Mouse (Mus musculus): ENCODE measurements at regions not wholly inside any gene's neighbourhood (a gene's known extent, or its start where the extent isn't known, plus 50 kb on each side); places are given as distances from the start of the nearest gene placed in this dataset.

DNA sequence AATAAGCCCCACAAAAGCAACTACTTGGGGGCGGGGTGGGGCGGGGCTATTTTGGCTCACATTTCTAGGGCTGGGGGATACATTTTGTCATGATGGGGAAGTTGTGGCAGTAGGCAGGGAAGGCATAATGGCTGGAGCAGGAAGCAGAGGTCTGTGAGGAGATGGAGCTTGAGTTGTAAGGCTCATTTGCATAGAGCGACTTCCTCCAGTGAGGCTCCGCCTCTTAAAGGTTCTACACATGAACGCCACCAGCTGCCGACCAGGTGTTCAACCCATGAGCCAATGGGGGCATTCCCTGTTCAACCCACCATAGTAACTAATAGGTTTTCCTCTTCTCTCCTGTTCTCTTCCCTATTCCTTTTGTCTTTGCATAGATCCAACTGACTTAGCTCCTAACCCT, 302.1 kb upstream of the 4931429L15Rik start:
- no peak for DNase-seq

DNA sequence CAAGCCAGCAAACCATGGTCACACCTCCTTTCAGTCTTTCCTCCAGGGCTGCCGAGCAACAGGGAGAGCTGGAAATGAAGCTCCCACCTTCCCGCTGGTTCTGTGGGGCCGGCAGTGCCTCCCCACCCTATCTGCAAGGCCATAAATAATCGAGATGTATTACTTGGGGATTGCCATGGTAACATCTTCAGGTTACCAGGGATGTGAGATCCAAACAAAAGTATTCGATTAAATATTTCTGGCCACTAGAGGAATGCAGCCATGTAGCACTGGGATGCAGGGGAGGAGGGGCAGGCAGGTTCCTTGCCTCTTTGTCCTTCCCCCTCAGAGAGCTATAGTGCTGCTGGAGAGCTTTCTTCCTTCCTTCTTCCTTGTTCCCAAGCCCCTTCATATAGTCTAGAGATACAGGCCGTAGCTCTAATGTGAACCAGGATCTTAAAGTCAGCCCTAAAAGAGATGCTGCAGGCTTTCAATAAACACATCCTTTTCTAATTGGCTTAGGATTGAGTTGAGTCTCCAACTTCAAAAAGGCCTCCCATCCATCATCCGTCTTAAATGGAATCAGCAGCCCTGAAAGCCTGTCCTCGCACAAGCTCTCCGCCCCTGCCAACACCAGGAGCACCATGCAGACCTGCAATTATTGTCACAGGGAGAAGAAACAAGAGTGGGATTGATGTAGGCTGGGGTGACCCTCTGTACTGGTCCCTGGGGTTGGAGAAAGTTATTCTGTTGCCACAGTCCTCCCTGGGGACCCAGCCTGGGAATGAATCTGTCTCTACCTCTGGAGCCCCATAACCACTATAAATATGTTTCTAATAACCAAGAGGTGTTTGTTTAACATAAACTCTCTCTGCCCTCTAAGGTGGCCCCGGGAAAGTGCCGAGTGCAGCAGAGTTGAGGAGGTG, 290.6 kb upstream of the 4931429L15Rik start:
- no peak for DNase-seq

DNA sequence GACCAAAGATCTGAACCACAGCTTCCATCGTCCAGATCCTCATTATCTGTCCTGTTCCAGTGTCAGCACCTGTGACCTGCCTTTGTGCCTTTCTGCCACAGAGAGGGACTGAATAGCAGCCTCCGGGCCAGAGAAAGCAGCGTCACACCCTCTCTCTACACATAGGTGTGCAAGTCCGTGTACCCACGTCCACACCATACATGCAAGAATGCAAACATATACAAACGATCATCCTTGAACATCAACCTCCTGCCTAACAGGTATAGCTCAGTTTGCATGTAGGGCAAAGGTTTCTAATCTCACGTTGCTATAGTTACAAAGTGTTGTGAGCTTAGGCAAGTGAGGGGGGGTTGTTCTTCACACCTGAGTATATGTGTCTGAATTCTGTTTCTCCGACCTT, 288.9 kb upstream of the 4931429L15Rik start:
- no peak for DNase-seq

DNA sequence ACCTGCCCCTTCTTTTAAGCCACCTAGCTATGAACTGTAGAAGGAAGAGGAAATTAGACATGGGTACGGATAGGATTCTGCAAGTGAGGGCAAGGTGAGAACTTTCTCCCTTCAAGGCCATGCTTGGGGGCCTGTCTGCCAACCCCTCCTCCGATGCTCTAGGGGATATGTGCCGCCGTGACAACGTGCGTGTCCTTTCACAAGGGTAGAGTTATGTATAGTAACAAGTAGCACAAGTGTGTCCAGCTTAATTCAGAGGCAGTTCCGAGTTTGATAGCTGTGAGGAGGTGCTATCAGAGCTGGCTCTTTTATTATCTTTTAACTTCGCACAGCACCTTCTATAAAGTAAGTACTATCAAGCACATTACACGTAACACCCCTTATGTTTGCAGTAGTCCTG, 281.0 kb upstream of the 4931429L15Rik start:
- DNase-seq: no peak

DNA sequence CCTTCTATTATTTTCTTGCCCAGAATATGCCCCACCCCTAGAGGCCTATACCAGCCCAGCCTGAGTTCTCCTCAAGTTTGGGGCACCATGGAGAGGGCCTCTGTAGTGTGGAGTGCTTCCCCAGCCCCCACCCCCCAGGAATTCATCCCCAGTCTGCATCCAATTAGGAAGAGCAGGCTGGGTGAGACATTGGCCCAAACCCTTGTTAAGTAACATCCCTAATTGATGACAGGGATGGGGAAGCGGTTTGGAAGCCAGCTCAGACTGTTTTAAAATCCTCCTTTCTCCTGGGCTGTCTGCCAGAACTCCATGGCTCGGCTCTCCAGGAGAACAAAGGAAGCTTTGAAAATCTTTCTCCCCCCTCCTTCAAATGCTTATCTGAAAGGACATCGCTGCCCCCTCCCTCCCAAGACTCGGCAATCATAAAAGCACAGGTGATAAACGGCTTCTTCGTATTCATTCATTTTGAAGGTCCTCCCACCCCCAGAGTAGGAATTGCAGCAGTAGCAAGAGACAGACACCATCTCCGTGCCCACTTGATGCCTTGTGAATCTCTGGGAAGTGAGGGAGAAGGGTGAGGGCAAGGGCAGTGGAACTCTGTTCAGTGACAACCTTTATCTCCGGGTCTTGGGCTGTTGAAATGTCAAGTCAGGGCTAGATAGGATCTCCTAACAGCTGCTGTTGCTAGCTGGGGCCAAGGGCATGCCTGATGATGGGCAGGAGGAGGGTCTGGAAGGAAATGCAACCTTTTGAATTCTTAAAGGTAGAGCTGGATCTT, 280.3 kb upstream of the 4931429L15Rik start:
- DNase-seq: peak; percentile 14 to 30

DNA sequence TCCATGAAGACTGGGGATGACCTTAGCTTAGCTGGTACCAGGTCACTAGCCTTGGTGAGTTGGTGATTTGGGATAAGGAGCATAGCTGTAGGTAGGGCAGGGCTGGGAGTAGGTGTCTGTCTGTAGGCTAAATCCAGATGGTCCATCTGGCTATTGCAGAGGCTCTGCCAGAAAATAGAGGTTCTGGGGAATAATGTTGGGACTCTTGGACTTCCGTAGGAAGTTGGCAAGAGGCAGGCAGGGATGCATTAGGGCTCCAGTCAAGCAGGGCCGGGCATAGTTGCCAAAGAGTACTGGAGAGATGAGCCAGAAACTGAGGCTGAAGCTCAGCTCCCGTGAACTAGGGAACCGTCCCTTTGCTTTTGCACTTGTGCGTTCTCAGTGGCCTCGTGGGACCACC, 278.7 kb upstream of the 4931429L15Rik start:
- peak; percentile 53 to 62 for DNase-seq

DNA sequence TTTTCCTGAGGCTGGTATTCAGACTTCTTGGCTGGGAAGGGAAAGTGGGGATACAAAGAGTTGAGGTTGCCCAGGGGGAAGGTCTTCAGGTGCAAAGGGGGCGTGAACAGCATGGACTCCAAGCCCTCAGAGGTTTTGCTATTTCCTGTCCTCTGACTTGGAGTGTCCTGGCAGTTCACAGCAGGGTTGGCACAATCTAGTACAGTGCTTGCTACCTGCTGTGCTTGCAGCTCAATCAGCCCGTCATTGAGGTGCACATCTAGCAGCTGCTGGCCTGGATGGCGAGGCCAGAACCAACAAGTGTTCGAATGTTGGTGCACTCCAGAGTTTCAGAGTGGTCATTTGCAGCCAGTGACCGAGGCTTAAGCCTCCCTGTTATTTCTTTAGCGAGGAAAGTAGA, 273.7 kb upstream of the 4931429L15Rik start:
- DNase-seq: peak in 1 of 2 experiments; percentile 32

DNA sequence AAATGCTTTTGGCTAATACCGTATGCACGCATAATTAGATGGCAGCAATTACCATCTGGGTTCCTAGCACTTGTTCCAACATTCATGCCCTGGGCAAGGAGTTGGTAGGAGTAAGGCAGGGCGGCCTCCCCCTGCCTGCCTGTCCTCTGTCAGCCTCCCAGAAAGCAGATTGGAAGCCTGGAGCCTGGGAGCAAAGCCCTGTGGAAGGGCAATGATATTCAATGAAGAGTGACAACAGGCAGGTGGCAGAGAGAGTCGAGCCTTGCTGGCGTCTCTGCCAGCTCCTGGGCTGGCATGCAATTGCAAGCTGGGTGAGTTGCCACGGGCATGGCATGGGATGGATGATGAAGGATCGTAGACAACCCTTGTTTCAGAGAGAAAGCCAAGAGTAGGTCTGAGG, 273.1 kb upstream of the 4931429L15Rik start:
- DNase-seq: peak; percentile 64 to 69

DNA sequence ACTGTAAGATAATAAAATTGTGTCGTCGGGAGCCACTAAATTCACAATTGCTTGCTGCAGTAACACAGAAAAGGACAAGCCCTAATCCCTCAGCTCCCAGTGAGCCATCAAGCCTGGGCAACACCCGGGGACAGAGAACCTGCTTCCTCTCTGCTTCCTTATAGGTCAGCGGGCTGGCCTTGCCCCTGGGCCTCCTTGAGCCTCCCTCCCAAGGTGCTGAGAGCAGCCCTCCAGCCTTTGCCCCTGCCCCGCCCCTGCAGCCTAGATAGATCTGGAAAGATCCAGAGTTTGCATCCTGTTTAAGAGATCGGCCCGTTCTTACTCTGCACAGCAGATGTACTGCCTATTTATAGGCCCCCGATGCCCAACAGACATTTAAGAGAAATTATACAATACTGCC, 267.0 kb upstream of the 4931429L15Rik start:
- no peak for DNase-seq

DNA sequence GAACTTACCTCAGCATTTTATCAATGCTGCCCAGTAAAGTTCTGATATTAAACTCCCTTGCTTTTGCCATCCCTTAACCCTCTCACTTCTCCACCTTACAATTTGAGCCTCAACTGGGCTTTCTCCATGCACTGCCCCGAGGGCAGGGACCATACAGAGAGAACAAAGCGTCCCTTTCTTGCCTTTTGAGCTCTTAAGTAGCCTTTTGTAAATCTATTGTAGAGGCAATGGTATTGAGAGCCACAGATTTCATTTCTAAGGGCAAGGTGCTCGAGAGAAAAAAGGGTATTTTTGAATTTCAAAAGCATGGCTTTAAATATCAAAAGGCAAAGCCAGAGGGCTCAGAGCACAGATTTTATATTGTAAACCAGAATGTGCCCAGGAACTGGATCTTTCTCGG, 262.1 kb upstream of the 4931429L15Rik start:
- no peak for DNase-seq

DNA sequence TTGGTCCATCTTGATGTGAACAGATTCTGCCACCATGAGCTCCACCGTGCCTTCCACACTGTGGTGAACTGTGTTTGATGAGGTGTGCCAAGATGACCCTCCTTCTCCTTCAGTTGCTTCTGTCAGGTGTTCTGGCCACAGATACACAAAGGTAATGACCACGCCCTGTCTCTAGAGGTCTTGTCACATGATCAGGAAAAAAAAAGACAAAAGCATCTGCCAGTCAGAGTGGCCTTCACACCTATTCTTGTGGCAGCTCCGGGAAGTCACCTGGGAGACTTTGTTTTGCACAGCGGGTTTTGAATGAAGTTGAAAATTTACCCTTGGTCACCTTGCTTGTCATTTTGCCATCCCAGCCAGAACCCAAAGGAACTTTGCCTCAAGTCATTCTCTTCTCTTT, 242.5 kb upstream of the 4931429L15Rik start:
- no peak for DNase-seq

DNA sequence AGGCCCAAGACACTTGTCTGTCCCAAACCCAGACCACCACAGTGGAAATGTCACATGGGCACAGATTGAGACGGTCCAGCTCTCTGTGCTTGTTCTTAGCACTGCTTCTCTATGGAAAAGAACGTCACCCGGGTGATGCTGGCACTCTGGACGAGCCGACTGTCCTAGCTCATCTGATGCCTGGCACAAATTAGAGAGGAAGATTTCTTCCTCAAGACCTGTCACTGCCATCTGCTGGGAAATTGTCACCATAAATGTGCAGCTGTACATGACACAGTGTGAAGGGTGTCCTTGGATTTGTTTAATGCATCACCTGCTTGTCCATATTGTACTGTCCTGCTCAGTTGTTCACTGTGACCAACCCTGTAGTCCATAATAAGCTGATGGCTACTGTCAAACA, 238.7 kb upstream of the 4931429L15Rik start:
- peak; percentile 8 to 16 for DNase-seq

DNA sequence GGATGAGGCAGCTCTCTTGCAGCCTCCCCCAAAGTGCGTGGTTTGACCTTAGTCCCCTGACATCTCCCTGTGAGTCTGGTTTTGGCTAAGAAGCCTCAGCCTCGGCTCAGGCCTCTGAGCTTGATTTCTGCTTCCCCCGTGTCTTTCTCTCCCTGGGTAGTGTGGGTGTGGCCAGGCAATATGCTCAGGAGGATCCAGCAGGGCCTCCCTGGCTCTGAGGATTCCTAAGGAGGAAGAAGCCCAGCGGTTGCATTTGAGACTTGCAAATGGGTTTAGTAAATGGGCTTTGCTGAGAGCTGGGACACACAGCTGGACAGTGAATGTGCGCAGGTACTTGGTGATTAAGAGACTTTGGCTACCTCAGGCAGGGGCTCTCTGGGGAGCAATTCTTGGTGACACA, 238.0 kb upstream of the 4931429L15Rik start:
- DNase-seq: no peak

DNA sequence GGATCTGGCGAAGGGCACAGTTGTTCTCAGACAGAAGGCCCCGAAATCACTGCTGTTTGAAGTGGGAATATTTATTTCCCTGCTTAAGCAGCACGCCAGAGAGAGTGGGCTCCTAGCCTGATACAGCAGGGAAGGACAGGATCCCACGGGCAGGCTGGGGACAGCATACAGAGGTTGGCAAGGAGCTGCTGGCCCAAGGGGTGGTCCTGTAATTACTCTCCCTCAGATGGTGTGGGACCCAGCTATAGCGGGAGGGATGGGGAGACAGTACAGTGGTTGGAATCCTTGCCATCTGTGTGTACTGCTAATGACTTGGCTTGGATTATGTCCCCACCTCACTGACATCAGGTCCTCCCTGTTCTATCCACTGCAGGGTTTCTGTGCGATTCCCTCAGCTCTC, 235.4 kb upstream of the 4931429L15Rik start:
- no peak for DNase-seq

DNA sequence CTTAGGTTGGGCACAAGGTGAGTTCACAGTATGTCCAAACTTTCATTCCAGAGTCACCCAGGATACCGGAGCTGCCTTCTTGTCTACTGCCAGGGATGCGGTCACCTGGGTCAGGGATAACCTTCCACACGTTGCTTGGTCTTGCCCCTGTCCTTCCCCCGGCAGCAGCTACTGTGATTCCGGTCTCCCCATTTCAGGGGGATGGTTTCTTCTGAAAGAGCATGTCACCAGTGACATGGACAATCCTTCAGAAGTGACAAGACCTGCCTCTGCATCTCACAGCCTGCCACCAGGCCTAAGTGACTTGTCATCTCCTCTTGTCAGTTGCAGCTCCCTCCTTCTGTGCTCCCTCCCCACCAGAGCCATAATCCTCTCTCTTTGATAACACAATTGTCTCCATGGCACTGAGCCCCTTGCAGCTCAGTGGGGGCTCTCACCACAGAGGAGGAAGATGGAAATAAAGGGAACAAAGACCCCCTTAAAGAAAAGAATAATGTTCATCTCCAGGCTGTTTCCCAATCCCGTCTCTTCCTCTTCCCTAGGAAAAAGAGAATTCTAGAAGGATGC, 234.9 kb upstream of the 4931429L15Rik start:
- no peak for DNase-seq

DNA sequence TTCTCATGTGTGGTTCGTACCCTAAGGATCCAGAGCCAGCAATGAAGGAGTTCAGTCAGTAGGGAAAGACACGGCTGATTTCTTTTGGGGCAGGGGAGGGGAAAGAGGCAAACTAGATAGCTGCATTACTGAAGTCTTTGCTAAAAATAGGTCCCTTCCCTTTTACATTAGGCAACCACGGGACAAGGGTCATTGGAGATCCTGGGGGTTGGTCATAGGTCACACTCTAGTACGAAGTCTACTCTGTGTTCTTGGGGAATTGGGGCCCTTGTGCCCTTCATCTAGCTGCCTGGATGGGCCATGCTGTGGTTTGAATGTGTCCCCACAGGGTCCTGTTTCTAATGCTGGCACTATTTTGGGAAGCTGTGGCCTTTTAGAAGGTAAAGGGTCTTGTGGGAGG, 229.6 kb upstream of the 4931429L15Rik start:
- no peak for DNase-seq

DNA sequence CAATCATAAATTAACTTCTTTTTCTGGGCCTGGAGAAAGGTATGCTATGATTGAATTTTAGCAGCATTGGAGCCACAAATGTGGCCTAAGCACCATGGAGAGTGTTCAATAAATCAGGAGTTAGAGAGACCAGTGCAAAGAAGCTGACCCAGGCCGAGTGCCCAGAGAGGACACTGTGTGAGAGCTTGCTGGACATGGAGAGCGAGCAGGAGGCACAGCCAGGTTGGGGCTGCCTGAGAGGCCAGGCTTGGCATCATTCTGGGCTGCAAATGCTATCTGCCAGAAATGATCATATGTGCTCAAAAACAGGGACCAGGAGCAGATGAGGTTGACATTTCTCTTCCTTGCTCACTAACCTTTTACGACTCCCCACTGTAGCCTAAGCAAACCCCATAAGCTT, 224.5 kb upstream of the 4931429L15Rik start:
- DNase-seq: peak; percentile 72 to 76

DNA sequence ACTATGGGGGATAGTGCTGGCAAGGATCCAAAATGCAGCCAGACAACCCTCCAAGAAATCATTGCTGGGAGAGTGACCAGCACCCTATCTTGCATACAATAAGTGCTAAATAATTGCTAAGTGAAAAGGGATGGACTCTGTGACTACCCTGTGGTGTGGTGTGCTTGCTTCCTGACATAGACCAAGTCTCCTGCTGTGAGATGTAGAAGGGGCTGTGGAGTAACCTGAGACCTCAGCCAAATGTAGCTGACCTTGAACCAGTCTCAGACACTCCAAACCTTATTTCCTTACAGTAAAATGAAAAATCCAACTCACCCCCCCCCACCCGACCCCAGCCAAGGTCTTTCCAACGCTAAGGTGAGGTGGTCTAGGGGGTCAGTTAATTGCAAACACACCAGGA, 221.2 kb upstream of the 4931429L15Rik start:
- DNase-seq: no peak

DNA sequence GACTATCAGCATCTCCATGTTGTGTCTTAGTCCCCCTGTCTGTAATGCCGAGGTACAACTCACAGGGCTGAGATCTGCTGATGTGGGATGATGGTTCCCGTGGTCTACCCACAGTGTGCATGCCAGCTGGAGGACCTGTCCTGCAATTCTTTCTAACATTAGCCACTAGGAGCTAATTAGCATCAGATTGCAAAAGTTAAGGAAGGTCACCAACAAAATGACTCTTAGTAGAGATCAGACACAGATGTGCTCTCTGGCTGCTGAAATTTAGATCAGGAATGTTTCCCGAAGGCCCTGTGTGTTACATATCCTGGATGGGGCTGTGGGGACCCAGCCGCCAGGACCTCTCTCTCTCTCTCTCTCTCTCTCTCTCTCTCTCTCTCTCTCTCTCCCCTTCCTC, 218.8 kb upstream of the 4931429L15Rik start:
- DNase-seq: no peak

DNA sequence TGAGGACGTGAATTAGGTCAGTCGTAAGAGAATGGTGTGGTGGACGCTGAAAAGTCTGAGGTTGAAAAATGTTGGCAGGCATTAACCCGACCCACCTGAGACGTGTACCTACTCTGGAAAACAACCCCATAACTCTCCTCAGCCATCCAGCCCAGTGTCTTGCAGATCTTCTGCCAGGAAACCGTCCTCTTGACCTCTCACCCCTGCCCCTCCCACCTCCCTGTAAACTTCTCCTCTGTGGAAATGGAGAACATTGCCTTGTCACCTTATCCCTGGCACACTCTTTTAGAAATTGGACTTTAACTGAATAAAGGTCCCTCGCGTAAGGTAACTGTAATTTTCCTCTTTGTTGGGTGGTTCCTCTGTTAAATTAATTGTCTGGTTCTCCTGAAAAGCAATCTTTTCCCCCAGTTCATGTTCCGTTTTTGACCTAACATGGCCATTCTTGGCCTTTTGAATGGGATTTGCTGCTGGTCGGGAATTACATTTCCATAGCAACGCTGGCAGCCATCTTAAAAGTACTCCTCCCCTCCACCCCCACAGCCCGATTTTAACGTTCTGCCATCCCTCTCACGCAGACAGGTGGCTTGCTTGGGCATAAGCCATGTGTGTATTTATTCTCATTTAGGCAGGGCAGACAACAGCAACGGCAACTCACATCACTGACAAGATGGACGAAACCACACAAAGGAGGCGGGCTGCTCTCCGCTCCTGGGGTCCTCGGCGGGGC, 196.8 kb upstream of the 4931429L15Rik start:
- DNase-seq: no peak

DNA sequence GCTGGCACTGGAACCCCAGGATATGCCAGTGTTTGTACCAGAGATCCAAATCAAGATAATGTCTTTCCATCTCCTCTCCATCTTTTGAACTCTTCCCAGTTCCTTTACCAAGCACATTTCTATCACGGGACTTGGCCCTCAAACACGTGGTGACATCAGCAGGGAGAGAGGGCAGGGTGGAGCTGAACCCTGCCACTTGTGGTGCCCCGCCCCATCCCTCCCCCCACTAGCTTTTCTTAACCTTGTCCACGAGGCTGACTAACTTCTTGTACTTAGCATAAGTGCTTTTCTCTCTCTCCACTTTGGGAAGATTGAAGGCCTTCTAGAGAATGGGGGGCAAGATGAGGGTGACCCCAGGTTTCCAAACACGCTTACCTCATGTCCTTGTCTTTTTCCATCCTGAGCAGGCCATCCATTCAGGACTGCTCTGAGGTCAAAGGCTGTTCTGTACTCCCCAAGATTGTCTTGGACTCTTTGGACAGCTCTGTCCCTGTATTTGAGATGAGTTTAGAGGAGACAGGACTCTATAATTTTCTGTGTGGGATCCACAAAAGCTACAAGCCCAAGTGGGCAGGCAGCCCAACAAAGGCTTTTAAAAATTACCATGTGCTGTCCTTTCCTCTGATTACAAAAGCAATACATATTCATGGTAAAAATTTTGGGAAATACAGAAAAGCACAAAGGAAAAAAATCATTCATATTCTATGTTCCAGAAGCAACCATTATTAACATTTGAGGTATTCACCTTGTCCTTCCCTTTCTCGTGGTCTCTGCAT, 192.7 kb upstream of the 4931429L15Rik start:
- DNase-seq: no peak

DNA sequence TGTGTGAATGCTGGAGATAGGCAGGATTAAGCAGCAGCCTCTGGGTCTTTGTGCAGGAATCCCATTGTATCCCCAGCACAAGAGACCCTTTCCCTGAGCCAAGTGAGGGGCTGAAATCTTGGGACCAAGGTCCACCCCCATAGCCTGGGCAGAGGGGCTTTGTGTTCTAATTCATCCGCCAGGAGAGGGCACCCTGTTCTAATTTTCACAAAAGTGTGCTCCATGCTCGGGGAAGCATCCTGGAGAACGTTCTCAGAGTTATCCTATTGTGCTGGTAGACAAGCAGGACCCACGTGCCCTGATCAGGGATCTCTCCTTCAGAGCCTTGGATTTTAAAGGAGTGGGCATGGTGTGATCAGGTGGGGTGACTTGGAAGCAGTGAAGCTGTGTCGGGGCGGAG, 191.5 kb upstream of the 4931429L15Rik start:
- no peak for DNase-seq

Measured in cerebellum, postnatal 36 days (tissue).